Mouse (Mus musculus) E14TG2a.4 (cell line): ENCODE results near the gene Birc6.

Experiments
- CTCF ChIP-seq: conservative IDR thresholded peaks from 2 replicates; pipeline ENCODE4 v1.5.1; 2014; ENCODE audit warnings: low read length
- NANOG ChIP-seq: IDR thresholded peaks from 2 replicates; pipeline ENCODE4 v1.6.1; 2014; ENCODE audit warnings: borderline replicate concordance, low read length, mixed read lengths

- TF ChIP-seq CTCF (no peak), NANOG (no peak)
Measured at GRCm38 (mm10) chr17:74707637-74708152, 179.6 kb downstream of the Birc6 start.
